Mouse (Mus musculus): ENCODE data around the gene Wfdc6a.

- TF ChIP-seq CTCF (IDR thresholded peaks at IDR 0.05; ENCODE audit: low read depth, low read length) (no peak), POLR2A (IDR thresholded peaks at IDR 0.05; ENCODE audit: extremely low read depth, insufficient read depth, low read length) (no peak)
Observed at GRCm38 (mm10) chr2:164603482-164603881, 18.2 kb upstream of the Wfdc6a start.

Data from liver, adult 2 months (tissue).